Mouse (Mus musculus) CH12.LX (cell line): ENCODE measurements around the gene Ror1. TPM values are rescaled to one million over a fixed set of nuclear protein-coding genes. Genes with fewer than 3 reads are reported as not detected.

Source experiments
- DNase-seq: peaks from one replicate; pipeline ENCODE4 v3.0.0-alpha.2; 2013; ENCODE audit errors: extremely low read depth
- H3K27ac ChIP-seq: 2 replicates; pipeline ENCODE4 v1.5.1; 2012; ENCODE audit warnings: low read depth, mild to moderate bottlenecking, control low read depth, moderate library complexity; ENCODE audit not compliant: insufficient read depth
- H3K27me3 ChIP-seq: replicated peaks from 2 replicates; pipeline ENCODE3; 2012; ENCODE audit warnings: inconsistent platforms
- H3K36me3 ChIP-seq, 2 experiments: replicated peaks in 1 of 2; 2 replicates each; pipeline versions ENCODE3 to v1.6.1; 2012; ENCODE audit warnings: inconsistent platforms in 1 of 2, low read length in 1 of 2, mild to moderate bottlenecking in 1 of 2, mixed read lengths in 1 of 2, moderate library complexity in 1 of 2; ENCODE audit not compliant: control insufficient read depth in 1 of 2, insufficient read depth in 1 of 2
- H3K4me1 ChIP-seq, 2 experiments: 2 replicates each; pipeline ENCODE4 v1.6.1; 2012; ENCODE audit warnings: inconsistent platforms in 1 of 2, moderate library complexity in 1 of 2; ENCODE audit not compliant: insufficient read depth in 2 of 2, control insufficient read depth in 1 of 2
- H3K4me2 ChIP-seq: 2 replicates; pipeline ENCODE4 v1.6.1; 2012; ENCODE audit warnings: low read depth, mild to moderate bottlenecking, control low read depth; ENCODE audit not compliant: poor library complexity, insufficient read depth, severe bottlenecking
- H3K4me3 ChIP-seq, 3 experiments: fragments of 150-350 bp in 1 of 3; sonication (generic) in 1 of 3; replicated peaks in 1 of 3; 2 replicates each; pipeline versions ENCODE3 to v1.5.1; 2011 to 2012; ENCODE audit warnings: low read depth in 2 of 3, low read length in 2 of 3, mild to moderate bottlenecking in 2 of 3, moderate library complexity in 2 of 3, control low read depth in 1 of 3, improper control_type of control experiment in 1 of 3, inconsistent platforms in 1 of 3, mixed read lengths in 1 of 3; ENCODE audit not compliant: poor library complexity in 1 of 3
- H3K79me2 ChIP-seq: replicated peaks from 2 replicates; pipeline ENCODE4 v1.6.1; 2012; ENCODE audit warnings: mild to moderate bottlenecking, moderate library complexity; ENCODE audit not compliant: control insufficient read depth, poor library complexity, insufficient read depth, severe bottlenecking; ENCODE audit errors: extremely low read depth
- H3K9ac ChIP-seq: 2 replicates; pipeline ENCODE4 v1.6.1; 2012; ENCODE audit warnings: low read depth, mild to moderate bottlenecking, control low read depth, moderate library complexity; ENCODE audit not compliant: insufficient read depth
- H3K9me3 ChIP-seq: replicated peaks from 2 replicates; pipeline ENCODE3; 2012; ENCODE audit warnings: low read length, inconsistent platforms, mixed read lengths
- CHD1 ChIP-seq: IDR thresholded peaks from 2 replicates; pipeline ENCODE4 v1.6.1; 2012; ENCODE audit warnings: low read depth, low read length, improper control_type of control experiment, inconsistent platforms
- CTCF ChIP-seq, 2 experiments: IDR thresholded peaks in 1 of 2; conservative IDR thresholded peaks in 1 of 2; 2 replicates each; pipeline ENCODE4 v1.5.1; 2011 to 2012; ENCODE audit warnings: low read depth in 2 of 2, low read length in 2 of 2, improper control_type of control experiment in 1 of 2, inconsistent platforms in 1 of 2, mild to moderate bottlenecking in 1 of 2, moderate library complexity in 1 of 2
- E2F4 ChIP-seq: IDR thresholded peaks from 2 replicates; pipeline ENCODE4 v1.6.1; 2011; ENCODE audit warnings: low read depth, low read length, improper control_type of control experiment; ENCODE audit not compliant: insufficient replicate concordance
- EP300 ChIP-seq: IDR thresholded peaks from 2 replicates; pipeline ENCODE4 v1.6.1; 2011; ENCODE audit warnings: low read length, improper control_type of control experiment
- ETS1 ChIP-seq: conservative IDR thresholded peaks from 2 replicates; pipeline ENCODE4 v1.6.1; 2012; ENCODE audit warnings: low read depth, mild to moderate bottlenecking, inconsistent platforms, low read length, improper control_type of control experiment, moderate library complexity
- GABPA ChIP-seq: IDR thresholded peaks from 2 replicates; pipeline ENCODE4 v1.6.1; 2012; ENCODE audit warnings: low read depth, low read length, improper control_type of control experiment, inconsistent platforms; ENCODE audit not compliant: insufficient replicate concordance
- JUN ChIP-seq: IDR thresholded peaks from 2 replicates; pipeline ENCODE4 v1.6.1; 2011; ENCODE audit warnings: low read depth, mild to moderate bottlenecking, low read length, improper control_type of control experiment, moderate library complexity; ENCODE audit not compliant: insufficient read depth
- MAFK ChIP-seq: IDR thresholded peaks from 2 replicates; pipeline ENCODE4 v1.6.1; 2011; ENCODE audit warnings: low read length, improper control_type of control experiment; ENCODE audit not compliant: insufficient replicate concordance
- MAX ChIP-seq: IDR thresholded peaks from 2 replicates; pipeline ENCODE4 v1.6.1; 2011; ENCODE audit warnings: low read length, improper control_type of control experiment
- RAD21 ChIP-seq: IDR thresholded peaks from 2 replicates; pipeline ENCODE4 v1.6.1; 2011; ENCODE audit warnings: low read depth, mild to moderate bottlenecking, low read length, improper control_type of control experiment, moderate library complexity
- RCOR1 ChIP-seq: conservative IDR thresholded peaks from 2 replicates; pipeline ENCODE4 v1.6.1; 2012; ENCODE audit warnings: low read depth, mild to moderate bottlenecking, inconsistent platforms, low read length, improper control_type of control experiment
- USF1 ChIP-seq: IDR thresholded peaks from 2 replicates; pipeline ENCODE4 v1.6.1; 2014; ENCODE audit warnings: low read depth, mild to moderate bottlenecking, inconsistent platforms, low read length, improper control_type of control experiment
- ZMIZ1 ChIP-seq: IDR thresholded peaks from 2 replicates; pipeline ENCODE4 v1.6.1; 2012; ENCODE audit warnings: low read depth, mild to moderate bottlenecking, inconsistent platforms, low read length, improper control_type of control experiment
- ZNF384 ChIP-seq: IDR thresholded peaks from 2 replicates; pipeline ENCODE4 v1.6.1; 2012; ENCODE audit warnings: low read depth, low read length, improper control_type of control experiment, inconsistent platforms
- dilution Hi-C: fragments of 300-500 bp; cut with MboI; formaldehyde crosslinking; loops from 2 replicates; pipeline ENCODE4 v1.14.3; 2020; ENCODE audit warnings: low sequenced_read_pairs; ENCODE audit not compliant: extremely low pct_unique_long_range_greater_than_20kb, extremely low pct_ligation_motif_present
- in situ Hi-C: fragments of 300-500 bp; cut with MboI; formaldehyde crosslinking; loops from 3 replicates; pipeline ENCODE4 v1.14.3; 2019; ENCODE audit warnings: low sequenced_read_pairs, low pct_ligation_motif_present, low pct_unique_long_range_greater_than_20kb, mixed read lengths
- polyA plus RNA-seq: library from polyadenylated mRNA; unstranded; fragments of >175 nt; gene quantifications from 2 replicates; pipeline ENCODE4 v1.2.1, GENCODE M21; 2012; ENCODE audit warnings: low read depth; ENCODE audit not compliant: insufficient read length
- total RNA-seq, 2 experiments: library from RNA; depleted of rRNA; stranded (reverse); fragments of 300-350 nt in 1 of 2; fragments of >200 nt in 1 of 2; gene quantifications; 2 replicates each; pipeline ENCODE4 v1.2.3; 2012 to 2014

The Ror1 gene
- total and polyA plus RNA-seq, 3 experiments, result not detected

GRCm38 (mm10) chr4:100401581-100402470 is 306.2 kb downstream of the Ror1 start:
- H3K79me2 ChIP-seq, result no peaks in the 10 kb centered on the region
- in situ Hi-C loops, result loop anchor here (25.0 kb wide), 1 partner anchor 365 kb away; no protein-coding TSS in a partner anchor
- no peak overlapping the region for H3K27ac ChIP-seq
- no peaks in the 10 kb centered on the region for H3K27me3 ChIP-seq
- no peak overlapping the region for H3K4me3 ChIP-seq
- no peak for TF ChIP-seq E2F4
- H3K4me2 ChIP-seq, result no peak overlapping the region
- no peak overlapping the region for H3K9ac ChIP-seq
- H3K9me3 ChIP-seq, result peaks cover 65% of the 10 kb centered on the region
- dilution Hi-C loops, result no loop called here
- DNase-seq, result no peak
- H3K4me1 ChIP-seq, result no peaks in the 10 kb centered on the region
- H3K36me3 ChIP-seq, result no peaks in the 10 kb centered on the region

GRCm38 (mm10) chr4:100407261-100407874 is 311.8 kb downstream of the Ror1 start:
- no peak overlapping the region for H3K27ac ChIP-seq
- no peak overlapping the region for H3K9ac ChIP-seq
- peaks cover 54% of the 10 kb centered on the region for H3K9me3 ChIP-seq
- H3K4me1 ChIP-seq, result no peaks in the 10 kb centered on the region
- H3K27me3 ChIP-seq, result no peaks in the 10 kb centered on the region
- H3K79me2 ChIP-seq, result no peaks in the 10 kb centered on the region
- peak; percentile 37 for TF ChIP-seq RAD21
- TF ChIP-seq CTCF (conservative IDR thresholded peaks at IDR 0.05 in 1 of 2, IDR thresholded peaks at IDR 0.05 in 1 of 2; ENCODE audit: low read depth in 2 of 2, low read length in 2 of 2), result peak; percentile 22 to 46; a peak in 3 of 4 replicates
- TF ChIP-seq ZMIZ1, result no peak
- peak; percentile 79 for TF ChIP-seq ZNF384
- in situ Hi-C loops, result loop anchor here (25.0 kb wide), 1 partner anchor 370 kb away; no protein-coding TSS in a partner anchor
- dilution Hi-C loops, result no loop called here
- DNase-seq, result peak; percentile 12
- H3K4me2 ChIP-seq, result no peak overlapping the region
- H3K36me3 ChIP-seq, result no peaks in the 10 kb centered on the region
- H3K4me3 ChIP-seq, result no peak overlapping the region

GRCm38 (mm10) chr4:100409521-100409920 is 313.9 kb downstream of the Ror1 start:
- H3K27ac ChIP-seq, result no peak overlapping the region
- TF ChIP-seq RCOR1 (no peak), ZMIZ1 (no peak), USF1 (no peak), MAFK (no peak), ETS1 (no peak), CHD1 (no peak), EP300 (no peak), JUN (no peak), MAX (no peak), GABPA (no peak)
- H3K4me2 ChIP-seq, result no peak overlapping the region
- no peak overlapping the region for H3K9ac ChIP-seq
- H3K9me3 ChIP-seq, result peaks cover 50% of the 10 kb centered on the region
- no peaks in the 10 kb centered on the region for H3K27me3 ChIP-seq
- H3K36me3 ChIP-seq, result no peaks in the 10 kb centered on the region
- H3K4me1 ChIP-seq, result no peaks in the 10 kb centered on the region
- in situ Hi-C loops (loop anchor here (25.0 kb wide), 1 partner anchor 372 kb away; no protein-coding TSS in a partner anchor), dilution Hi-C loops (no loop called here)
- DNase-seq, result no peak
- no peaks in the 10 kb centered on the region for H3K79me2 ChIP-seq
- no peak overlapping the region for H3K4me3 ChIP-seq
